Mouse (Mus musculus): ENCODE results near the gene 2010315B03Rik. TPM values are rescaled to one million over a fixed set of nuclear protein-coding genes. Genes with fewer than 3 reads are reported as not detected.

Gene 2010315B03Rik
- 3.8 TPM in 2 replicates for polyA plus RNA-seq (2015; fragmentation: Nextera tagmentation; extraction: Ambion mirVana)

- 0% methylated on average over 21 of the region's 22 CpGs for WGBS (ENCODE audit: insufficient replicate concordance)
- no peaks in the 10 kb centered on the region for H3K9me3 ChIP-seq (replicated peaks)
- H3K9ac ChIP-seq, result peak within 1 kb of the TSS; percentile 65
- H3K4me3 ChIP-seq (replicated peaks), result peak within 1 kb of the TSS; percentile 68
- peak; percentile 98 for ATAC-seq (ENCODE audit: insufficient read depth)
- H3K27ac ChIP-seq (replicated peaks), result peak within 1 kb of the TSS; percentile 87
- H3K36me3 ChIP-seq (replicated peaks), result no peaks in the 10 kb centered on the region
- peak within 1 kb of the TSS; percentile 68 for H3K4me2 ChIP-seq
- H3K27me3 ChIP-seq, result no peaks in the 10 kb centered on the region
- peaks cover 3% of the 10 kb centered on the region; the same call in 1 of the 2 replicates for H3K4me1 ChIP-seq (replicated peaks)
Observed at GRCm38 (mm10) chr9:124312171-124313142, at the start of gene 2010315B03Rik. Gene 2010315B03Rik (minus strand): TSS chr9:124312696.

GRCm38 (mm10) chr9:124311502-124311901 is 994 bp downstream of the 2010315B03Rik start:
- H3K4me2 ChIP-seq, result peak overlapping the region; percentile 68
- no peak overlapping the region for H3K27ac ChIP-seq (replicated peaks)
- no peak for ATAC-seq (ENCODE audit: insufficient read depth)
- H3K36me3 ChIP-seq (replicated peaks), result no peaks in the 10 kb centered on the region
- H3K9ac ChIP-seq, result no peak overlapping the region
- H3K27me3 ChIP-seq, result no peaks in the 10 kb centered on the region
- H3K4me3 ChIP-seq (replicated peaks), result peak overlapping the region; percentile 68
- no peaks in the 10 kb centered on the region for H3K9me3 ChIP-seq (replicated peaks)
- peaks cover 3% of the 10 kb centered on the region; the same call in 1 of the 2 replicates for H3K4me1 ChIP-seq (replicated peaks)

- ATAC-seq (ENCODE audit: insufficient read depth), result no peak
Observed at GRCm38 (mm10) chr9:124288329-124288728, 24.2 kb downstream of the 2010315B03Rik start.

GRCm38 (mm10) chr9:124281912-124282686 is 30.4 kb downstream of the 2010315B03Rik start:
- no peaks in the 10 kb centered on the region for H3K9me3 ChIP-seq (replicated peaks)
- peaks cover 30% of the 10 kb centered on the region for H3K4me1 ChIP-seq (replicated peaks)
- peak; percentile 97 for ATAC-seq (ENCODE audit: insufficient read depth)
- under 1% methylated on average over 22 of the region's 22 CpGs for WGBS (ENCODE audit: insufficient replicate concordance)
- peak overlapping the region; percentile 78 for H3K4me2 ChIP-seq
- H3K9ac ChIP-seq, result peak overlapping the region; percentile 67
- no peaks in the 10 kb centered on the region for H3K27me3 ChIP-seq
- peak overlapping the region; percentile 79 for H3K27ac ChIP-seq (replicated peaks)
- peak overlapping the region; percentile 77 for H3K4me3 ChIP-seq (replicated peaks)
- H3K36me3 ChIP-seq (replicated peaks), result no peaks in the 10 kb centered on the region; the same call in none of the 2 replicates

More at GRCm38 (mm10) chr9:124288329-124288728, 24.2 kb downstream of the 2010315B03Rik start:
- no peaks in the 10 kb centered on the region for H3K27me3 ChIP-seq
- H3K9me3 ChIP-seq (replicated peaks), result no peaks in the 10 kb centered on the region
- H3K27ac ChIP-seq (replicated peaks), result no peak overlapping the region
- H3K9ac ChIP-seq, result no peak overlapping the region
- H3K36me3 ChIP-seq (replicated peaks), result peaks cover 5% of the 10 kb centered on the region
- H3K4me3 ChIP-seq (replicated peaks), result no peak overlapping the region
- H3K4me2 ChIP-seq, result no peak overlapping the region
- H3K4me1 ChIP-seq (replicated peaks), result no peaks in the 10 kb centered on the region

- ATAC-seq (ENCODE audit: insufficient read depth), result no peak; the same call in 1 of the 2 replicates
- H3K4me2 ChIP-seq, result peak overlapping the region; percentile 78
- peak overlapping the region; percentile 77 for H3K4me3 ChIP-seq (replicated peaks)
- H3K9ac ChIP-seq, result peak overlapping the region; percentile 67
- peaks cover 30% of the 10 kb centered on the region for H3K4me1 ChIP-seq (replicated peaks)
- H3K9me3 ChIP-seq (replicated peaks), result no peaks in the 10 kb centered on the region
- peak overlapping the region; percentile 79 for H3K27ac ChIP-seq (replicated peaks)
- no peaks in the 10 kb centered on the region; the same call in none of the 2 replicates for H3K36me3 ChIP-seq (replicated peaks)
- 4% methylated on average over 1 of the region's 1 CpGs for WGBS (ENCODE audit: insufficient replicate concordance)
- no peaks in the 10 kb centered on the region for H3K27me3 ChIP-seq
Observed at GRCm38 (mm10) chr9:124281448-124281791, 31.1 kb downstream of the 2010315B03Rik start.

GRCm38 (mm10) chr9:124280576-124281447 is 31.7 kb downstream of the 2010315B03Rik start:
- 69% methylated on average over 2 of the region's 2 CpGs for WGBS (ENCODE audit: insufficient replicate concordance)
- ATAC-seq (ENCODE audit: insufficient read depth), result no peak
- Histone ChIP-seq H3K4me1 (replicated peaks) (peaks cover 30% of the 10 kb centered on the region), H3K27me3 (no peaks in the 10 kb centered on the region), H3K4me2 (peak overlapping the region; percentile 78), H3K9me3 (replicated peaks) (no peaks in the 10 kb centered on the region), H3K9ac (peak overlapping the region; percentile 67; the same call in 1 of the 2 replicates), H3K36me3 (replicated peaks) (no peaks in the 10 kb centered on the region; the same call in none of the 2 replicates), H3K27ac (replicated peaks) (peak overlapping the region; percentile 79), H3K4me3 (replicated peaks) (peak overlapping the region; percentile 77)

- peaks cover 30% of the 10 kb centered on the region for H3K4me1 ChIP-seq (replicated peaks)
- H3K9ac ChIP-seq, result no peak overlapping the region
- ATAC-seq (ENCODE audit: insufficient read depth), result no peak
- H3K36me3 ChIP-seq (replicated peaks), result peaks cover 5% of the 10 kb centered on the region
- no peaks in the 10 kb centered on the region for H3K27me3 ChIP-seq
- H3K9me3 ChIP-seq (replicated peaks), result no peaks in the 10 kb centered on the region
- WGBS (ENCODE audit: insufficient replicate concordance), result 25% methylated on average over 2 of the region's 2 CpGs
- no peak overlapping the region for H3K27ac ChIP-seq (replicated peaks)
- no peak overlapping the region for H3K4me2 ChIP-seq
- no peak overlapping the region for H3K4me3 ChIP-seq (replicated peaks)
Observed at GRCm38 (mm10) chr9:124279300-124279699, 33.2 kb downstream of the 2010315B03Rik start.

GRCm38 (mm10) chr9:124275064-124275463 is 37.4 kb downstream of the 2010315B03Rik start:
- Histone ChIP-seq H3K9ac (no peak overlapping the region), H3K9me3 (replicated peaks) (no peaks in the 10 kb centered on the region), H3K4me3 (replicated peaks) (no peak overlapping the region), H3K4me2 (no peak overlapping the region), H3K27me3 (no peaks in the 10 kb centered on the region), H3K4me1 (replicated peaks) (peaks cover 5% of the 10 kb centered on the region; the same call in 1 of the 2 replicates), H3K27ac (replicated peaks) (no peak overlapping the region), H3K36me3 (replicated peaks) (peaks cover 9% of the 10 kb centered on the region)
- no peak for ATAC-seq (ENCODE audit: insufficient read depth)
- 38% methylated on average over 2 of the region's 2 CpGs for WGBS (ENCODE audit: insufficient replicate concordance)

GRCm38 (mm10) chr9:124273172-124273571 is 39.3 kb downstream of the 2010315B03Rik start:
- Histone ChIP-seq H3K4me2 (no peak overlapping the region), H3K4me1 (replicated peaks) (no peaks in the 10 kb centered on the region), H3K36me3 (replicated peaks) (peaks cover 25% of the 10 kb centered on the region), H3K27me3 (no peaks in the 10 kb centered on the region), H3K4me3 (replicated peaks) (no peak overlapping the region), H3K9ac (no peak overlapping the region), H3K9me3 (replicated peaks) (0 out of 2 replicates have a peak, but pooled peaks cover 6% of the 10 kb centered on the region), H3K27ac (replicated peaks) (no peak overlapping the region)
- 0 out of 2 replicates have a peak, but pooled peaks have one; percentile 34 for ATAC-seq (ENCODE audit: insufficient read depth)

- ATAC-seq (ENCODE audit: insufficient read depth), result no peak
- Histone ChIP-seq H3K4me3 (replicated peaks) (no peak overlapping the region), H3K36me3 (replicated peaks) (peaks cover 19% of the 10 kb centered on the region), H3K9me3 (replicated peaks) (0 out of 2 replicates have a peak, but pooled peaks cover 6% of the 10 kb centered on the region), H3K9ac (no peak overlapping the region), H3K4me1 (replicated peaks) (no peaks in the 10 kb centered on the region), H3K4me2 (no peak overlapping the region), H3K27ac (replicated peaks) (no peak overlapping the region), H3K27me3 (no peaks in the 10 kb centered on the region)
- WGBS (ENCODE audit: insufficient replicate concordance), result 22% methylated on average over 2 of the region's 2 CpGs
Observed at GRCm38 (mm10) chr9:124267929-124268328, 44.6 kb downstream of the 2010315B03Rik start.
